Mouse (Mus musculus) CH12.LX (cell line): ENCODE results near the gene Nop14. TPM values are rescaled to one million over a fixed set of nuclear protein-coding genes. Genes with fewer than 3 reads are reported as not detected.

Experiments
- DNase-seq: peaks from one replicate; pipeline ENCODE4 v3.0.0-alpha.2; 2013; ENCODE audit errors: extremely low read depth
- H3K27ac ChIP-seq: 2 replicates; pipeline ENCODE4 v1.5.1; 2012; ENCODE audit warnings: low read depth, mild to moderate bottlenecking, control low read depth, moderate library complexity; ENCODE audit not compliant: insufficient read depth
- H3K27me3 ChIP-seq: replicated peaks from 2 replicates; pipeline ENCODE3; 2012; ENCODE audit warnings: inconsistent platforms
- H3K36me3 ChIP-seq, 2 experiments: replicated peaks in 1 of 2; 2 replicates each; pipeline versions ENCODE3 to v1.6.1; 2012; ENCODE audit warnings: inconsistent platforms in 1 of 2, low read length in 1 of 2, mild to moderate bottlenecking in 1 of 2, mixed read lengths in 1 of 2, moderate library complexity in 1 of 2; ENCODE audit not compliant: control insufficient read depth in 1 of 2, insufficient read depth in 1 of 2
- H3K4me1 ChIP-seq, 2 experiments: 2 replicates each; pipeline ENCODE4 v1.6.1; 2012; ENCODE audit warnings: inconsistent platforms in 1 of 2, moderate library complexity in 1 of 2; ENCODE audit not compliant: insufficient read depth in 2 of 2, control insufficient read depth in 1 of 2
- H3K4me2 ChIP-seq: 2 replicates; pipeline ENCODE4 v1.6.1; 2012; ENCODE audit warnings: low read depth, mild to moderate bottlenecking, control low read depth; ENCODE audit not compliant: poor library complexity, insufficient read depth, severe bottlenecking
- H3K4me3 ChIP-seq, 3 experiments: fragments of 150-350 bp in 1 of 3; sonication (generic) in 1 of 3; replicated peaks in 1 of 3; 2 replicates each; pipeline versions ENCODE3 to v1.5.1; 2011 to 2012; ENCODE audit warnings: low read depth in 2 of 3, low read length in 2 of 3, mild to moderate bottlenecking in 2 of 3, moderate library complexity in 2 of 3, control low read depth in 1 of 3, improper control_type of control experiment in 1 of 3, inconsistent platforms in 1 of 3, mixed read lengths in 1 of 3; ENCODE audit not compliant: poor library complexity in 1 of 3
- H3K79me2 ChIP-seq: replicated peaks from 2 replicates; pipeline ENCODE4 v1.6.1; 2012; ENCODE audit warnings: mild to moderate bottlenecking, moderate library complexity; ENCODE audit not compliant: control insufficient read depth, poor library complexity, insufficient read depth, severe bottlenecking; ENCODE audit errors: extremely low read depth
- H3K9ac ChIP-seq: 2 replicates; pipeline ENCODE4 v1.6.1; 2012; ENCODE audit warnings: low read depth, mild to moderate bottlenecking, control low read depth, moderate library complexity; ENCODE audit not compliant: insufficient read depth
- H3K9me3 ChIP-seq: replicated peaks from 2 replicates; pipeline ENCODE3; 2012; ENCODE audit warnings: low read length, inconsistent platforms, mixed read lengths
- BHLHE40 ChIP-seq: IDR thresholded peaks from 2 replicates; pipeline ENCODE4 v1.6.1; 2011; ENCODE audit warnings: mild to moderate bottlenecking, low read depth, low read length, improper control_type of control experiment
- CHD1 ChIP-seq: IDR thresholded peaks from 2 replicates; pipeline ENCODE4 v1.6.1; 2012; ENCODE audit warnings: low read depth, low read length, improper control_type of control experiment, inconsistent platforms
- CHD2 ChIP-seq: IDR thresholded peaks from 2 replicates; pipeline ENCODE4 v1.6.1; 2011; ENCODE audit warnings: low read length, improper control_type of control experiment
- E2F4 ChIP-seq: IDR thresholded peaks from 2 replicates; pipeline ENCODE4 v1.6.1; 2011; ENCODE audit warnings: low read depth, low read length, improper control_type of control experiment; ENCODE audit not compliant: insufficient replicate concordance
- ELF1 ChIP-seq: IDR thresholded peaks from 2 replicates; pipeline ENCODE4 v1.6.1; 2014; ENCODE audit warnings: low read depth, mild to moderate bottlenecking, inconsistent platforms, low read length, improper control_type of control experiment
- EP300 ChIP-seq: IDR thresholded peaks from 2 replicates; pipeline ENCODE4 v1.6.1; 2011; ENCODE audit warnings: low read length, improper control_type of control experiment
- ETS1 ChIP-seq: conservative IDR thresholded peaks from 2 replicates; pipeline ENCODE4 v1.6.1; 2012; ENCODE audit warnings: low read depth, mild to moderate bottlenecking, inconsistent platforms, low read length, improper control_type of control experiment, moderate library complexity
- GABPA ChIP-seq: IDR thresholded peaks from 2 replicates; pipeline ENCODE4 v1.6.1; 2012; ENCODE audit warnings: low read depth, low read length, improper control_type of control experiment, inconsistent platforms; ENCODE audit not compliant: insufficient replicate concordance
- HCFC1 ChIP-seq: IDR thresholded peaks from 2 replicates; pipeline ENCODE4 v1.6.1; 2012; ENCODE audit warnings: low read depth, mild to moderate bottlenecking, inconsistent platforms, low read length, improper control_type of control experiment
- IRF4 ChIP-seq: IDR thresholded peaks from 2 replicates; pipeline ENCODE4 v1.6.1; 2014; ENCODE audit warnings: low read depth, mild to moderate bottlenecking, inconsistent platforms, low read length, improper control_type of control experiment
- JUN ChIP-seq: IDR thresholded peaks from 2 replicates; pipeline ENCODE4 v1.6.1; 2011; ENCODE audit warnings: low read depth, mild to moderate bottlenecking, low read length, improper control_type of control experiment, moderate library complexity; ENCODE audit not compliant: insufficient read depth
- JUND ChIP-seq: conservative IDR thresholded peaks from 2 replicates; pipeline ENCODE4 v1.6.1; 2011; ENCODE audit warnings: low read depth, low read length, improper control_type of control experiment
- KAT2A ChIP-seq: IDR thresholded peaks from 2 replicates; pipeline ENCODE4 v1.6.1; 2012; ENCODE audit warnings: low read length, improper control_type of control experiment, inconsistent platforms; ENCODE audit not compliant: insufficient replicate concordance
- MAFK ChIP-seq: IDR thresholded peaks from 2 replicates; pipeline ENCODE4 v1.6.1; 2011; ENCODE audit warnings: low read length, improper control_type of control experiment; ENCODE audit not compliant: insufficient replicate concordance
- MAX ChIP-seq: IDR thresholded peaks from 2 replicates; pipeline ENCODE4 v1.6.1; 2011; ENCODE audit warnings: low read length, improper control_type of control experiment
- MAZ ChIP-seq: IDR thresholded peaks from 2 replicates; pipeline ENCODE4 v1.6.1; 2012; ENCODE audit warnings: low read depth, mild to moderate bottlenecking, inconsistent platforms, low read length, improper control_type of control experiment, moderate library complexity
- MEF2A ChIP-seq: IDR thresholded peaks from 2 replicates; pipeline ENCODE4 v1.6.1; 2014; ENCODE audit warnings: low read depth, mild to moderate bottlenecking, inconsistent platforms, low read length, improper control_type of control experiment, borderline replicate concordance
- MXI1 ChIP-seq: IDR thresholded peaks from 2 replicates; pipeline ENCODE4 v1.6.1; 2011; ENCODE audit warnings: mild to moderate bottlenecking, low read depth, low read length, improper control_type of control experiment
- MYC ChIP-seq: IDR thresholded peaks from 2 replicates; pipeline ENCODE4 v1.6.1; 2011; ENCODE audit warnings: low read depth, mild to moderate bottlenecking, improper control_type of control experiment, low read length
- NELFE ChIP-seq: IDR thresholded peaks from 2 replicates; pipeline ENCODE4 v1.6.1; 2011; ENCODE audit warnings: low read depth, low read length, improper control_type of control experiment
- NRF1 ChIP-seq: IDR thresholded peaks from 2 replicates; pipeline ENCODE4 v1.6.1; 2014; ENCODE audit warnings: low read depth, mild to moderate bottlenecking, inconsistent platforms, low read length, improper control_type of control experiment, moderate library complexity
- PAX5 ChIP-seq: IDR thresholded peaks from 2 replicates; pipeline ENCODE4 v1.6.1; 2012; ENCODE audit warnings: low read length, inconsistent platforms, mixed read lengths
- POLR2A ChIP-seq: IDR thresholded peaks from 2 replicates; pipeline ENCODE4 v1.6.1; 2011; ENCODE audit warnings: low read depth, mild to moderate bottlenecking, improper control_type of control experiment, low read length
- POLR2AphosphoS2 ChIP-seq: IDR thresholded peaks from 2 replicates; pipeline ENCODE4 v1.6.1; 2011; ENCODE audit warnings: low read depth, low read length, improper control_type of control experiment
- RAD21 ChIP-seq: IDR thresholded peaks from 2 replicates; pipeline ENCODE4 v1.6.1; 2011; ENCODE audit warnings: low read depth, mild to moderate bottlenecking, low read length, improper control_type of control experiment, moderate library complexity
- RCOR1 ChIP-seq: conservative IDR thresholded peaks from 2 replicates; pipeline ENCODE4 v1.6.1; 2012; ENCODE audit warnings: low read depth, mild to moderate bottlenecking, inconsistent platforms, low read length, improper control_type of control experiment
- SIN3A ChIP-seq: IDR thresholded peaks from 2 replicates; pipeline ENCODE4 v1.6.1; 2012; ENCODE audit warnings: low read length, improper control_type of control experiment, inconsistent platforms
- SMC3 ChIP-seq: IDR thresholded peaks from 2 replicates; pipeline ENCODE4 v1.6.1; 2011; ENCODE audit warnings: low read depth, low read length, improper control_type of control experiment
- TBP ChIP-seq: conservative IDR thresholded peaks from 2 replicates; pipeline ENCODE4 v1.6.1; 2011; ENCODE audit warnings: low read depth, low read length, improper control_type of control experiment
- TCF12 ChIP-seq: IDR thresholded peaks from 2 replicates; pipeline ENCODE4 v1.6.1; 2014; ENCODE audit warnings: low read depth, mild to moderate bottlenecking, inconsistent platforms, low read length, improper control_type of control experiment
- UBTF ChIP-seq: IDR thresholded peaks from 2 replicates; pipeline ENCODE4 v1.6.1; 2012; ENCODE audit warnings: low read depth, mild to moderate bottlenecking, inconsistent platforms, low read length, improper control_type of control experiment, moderate library complexity
- USF1 ChIP-seq: IDR thresholded peaks from 2 replicates; pipeline ENCODE4 v1.6.1; 2014; ENCODE audit warnings: low read depth, mild to moderate bottlenecking, inconsistent platforms, low read length, improper control_type of control experiment
- USF2 ChIP-seq: conservative IDR thresholded peaks from 2 replicates; pipeline ENCODE4 v1.6.1; 2011; ENCODE audit warnings: low read depth, low read length, improper control_type of control experiment
- ZC3H11A ChIP-seq: IDR thresholded peaks from 2 replicates; pipeline ENCODE4 v1.6.1; 2012; ENCODE audit warnings: low read depth, mild to moderate bottlenecking, inconsistent platforms, low read length, improper control_type of control experiment
- ZKSCAN1 ChIP-seq: IDR thresholded peaks from 2 replicates; pipeline ENCODE4 v1.6.1; 2012; ENCODE audit warnings: low read depth, inconsistent platforms, low read length, improper control_type of control experiment, borderline replicate concordance
- ZMIZ1 ChIP-seq: IDR thresholded peaks from 2 replicates; pipeline ENCODE4 v1.6.1; 2012; ENCODE audit warnings: low read depth, mild to moderate bottlenecking, inconsistent platforms, low read length, improper control_type of control experiment
- ZNF384 ChIP-seq: IDR thresholded peaks from 2 replicates; pipeline ENCODE4 v1.6.1; 2012; ENCODE audit warnings: low read depth, low read length, improper control_type of control experiment, inconsistent platforms
- dilution Hi-C: fragments of 300-500 bp; cut with MboI; formaldehyde crosslinking; loops from 2 replicates; pipeline ENCODE4 v1.14.3; 2020; ENCODE audit warnings: low sequenced_read_pairs; ENCODE audit not compliant: extremely low pct_unique_long_range_greater_than_20kb, extremely low pct_ligation_motif_present
- in situ Hi-C: fragments of 300-500 bp; cut with MboI; formaldehyde crosslinking; loops from 3 replicates; pipeline ENCODE4 v1.14.3; 2019; ENCODE audit warnings: low sequenced_read_pairs, low pct_ligation_motif_present, low pct_unique_long_range_greater_than_20kb, mixed read lengths
- polyA plus RNA-seq: library from polyadenylated mRNA; unstranded; fragments of >175 nt; gene quantifications from 2 replicates; pipeline ENCODE4 v1.2.1, GENCODE M21; 2012; ENCODE audit warnings: low read depth; ENCODE audit not compliant: insufficient read length
- total RNA-seq, 2 experiments: library from RNA; depleted of rRNA; stranded (reverse); fragments of 300-350 nt in 1 of 2; fragments of >200 nt in 1 of 2; gene quantifications; 2 replicates each; pipeline ENCODE4 v1.2.3; 2012 to 2014

The Nop14 gene
- total RNA-seq (2012; rRNA removed) (46.1 and 51.0 TPM in 2 replicates), total RNA-seq (2014; rRNA removed) (35.5 and 36.6 TPM in 2 replicates), polyA plus RNA-seq (101 and 109 TPM in 2 replicates)

- H3K36me3 ChIP-seq: peaks cover 22 to 29% of the 10 kb centered on the region in 2 experiments
- no peaks in the 10 kb centered on the region for H3K27me3 ChIP-seq
- H3K27ac ChIP-seq: peak within 1 kb of the TSS; percentile 92
- peaks cover 24% of the 10 kb centered on the region for H3K79me2 ChIP-seq
- dilution Hi-C loops: no loop called here
- peak within 1 kb of the TSS; percentile 92 for H3K9ac ChIP-seq
- H3K4me1 ChIP-seq: peaks cover 0 to 11% of the 10 kb centered on the region in 2 experiments; a peak in 2 of 4 replicates
- peak within 1 kb of the TSS; percentile 88; the same call in 1 of the 2 replicates for H3K4me2 ChIP-seq
- H3K4me3 ChIP-seq: peak within 1 kb of the TSS; percentile 70 to 96 (median 84)
- DNase-seq: peak; percentile 100
- in situ Hi-C loops: loop anchor here (25.0 kb wide), 1 partner anchor 377 kb away; the partner anchor contains the start of gene Hgfac
- no peaks in the 10 kb centered on the region for H3K9me3 ChIP-seq
- no peak for TF ChIP-seq MAFK
- peak; percentile 31; the same call in 1 of the 2 replicates for TF ChIP-seq NRF1
- TF ChIP-seq GABPA: peak; percentile 96; the same call in 1 of the 2 replicates
- no peak for TF ChIP-seq USF1
- TF ChIP-seq POLR2AphosphoS2: peak; percentile 98
- no peak for TF ChIP-seq UBTF
- no peak for TF ChIP-seq RCOR1
- peak; percentile 97 for TF ChIP-seq NELFE
- no peak for TF ChIP-seq JUND
- no peak for TF ChIP-seq E2F4
- no peak for TF ChIP-seq CHD1
- no peak for TF ChIP-seq ETS1
- TF ChIP-seq TBP: peak; percentile 96
- TF ChIP-seq POLR2A: peak; percentile 99
- peak; percentile 98 for TF ChIP-seq MYC
- no peak for TF ChIP-seq USF2
- TF ChIP-seq KAT2A: peak; percentile 100
- TF ChIP-seq IRF4: peak; percentile 37; the same call in 1 of the 2 replicates
- peak; percentile 91 for TF ChIP-seq TCF12
- no peak for TF ChIP-seq ZC3H11A
- TF ChIP-seq SMC3: peak; percentile 37
- TF ChIP-seq JUN: no peak
- TF ChIP-seq MEF2A: no peak; the same call in 1 of the 2 replicates
- peak; percentile 65; the same call in 1 of the 2 replicates for TF ChIP-seq BHLHE40
- TF ChIP-seq MXI1: peak; percentile 97
- peak; percentile 96 for TF ChIP-seq ELF1
- TF ChIP-seq ZMIZ1: peak; percentile 95; the same call in 1 of the 2 replicates
- TF ChIP-seq MAX: peak; percentile 87
- peak; percentile 98 for TF ChIP-seq HCFC1
- TF ChIP-seq EP300: no peak
- no peak for TF ChIP-seq PAX5
- no peak for TF ChIP-seq ZKSCAN1
- no peak for TF ChIP-seq ZNF384
- peak; percentile 94 for TF ChIP-seq SIN3A
- TF ChIP-seq CHD2: peak; percentile 100
- no peak for TF ChIP-seq MAZ
- peak; percentile 21 for TF ChIP-seq RAD21
Observed at GRCm38 (mm10) chr5:34659686-34660590, at the start of gene Nop14, which contains the start of gene Grk4. Gene Nop14 (minus strand): TSS chr5:34660148. Gene Grk4 (plus strand): TSS chr5:34660379.
